Mouse (Mus musculus) G1E-ER4 (cell line): ENCODE measurements around the gene Pparg. TPM values are rescaled to one million over a fixed set of nuclear protein-coding genes. Genes with fewer than 3 reads are reported as not detected.

Experiments
- GATA1 ChIP-seq: IDR thresholded peaks from one replicate; pipeline ENCODE4 v1.8.0; 2012; ENCODE audit warnings: low read length, inconsistent platforms
- polyA plus RNA-seq: library from polyadenylated mRNA; stranded (reverse); fragments of >175 nt; gene quantifications from 2 replicates; pipeline ENCODE4 v1.2.3, GENCODE M21; 2012

The Pparg gene
- polyA plus RNA-seq, 1 experiment: not detected

- no peak for TF ChIP-seq GATA1
Observed at GRCm38 (mm10) chr6:115344101-115344500, 16.6 kb upstream of the Pparg start.

GRCm38 (mm10) chr6:115344513-115344912 lies 16.2 kb upstream of the Pparg start:
- TF ChIP-seq GATA1: no peak

- no peak for TF ChIP-seq GATA1
Observed at GRCm38 (mm10) chr6:115345013-115345412, 15.7 kb upstream of the Pparg start.

DNA sequence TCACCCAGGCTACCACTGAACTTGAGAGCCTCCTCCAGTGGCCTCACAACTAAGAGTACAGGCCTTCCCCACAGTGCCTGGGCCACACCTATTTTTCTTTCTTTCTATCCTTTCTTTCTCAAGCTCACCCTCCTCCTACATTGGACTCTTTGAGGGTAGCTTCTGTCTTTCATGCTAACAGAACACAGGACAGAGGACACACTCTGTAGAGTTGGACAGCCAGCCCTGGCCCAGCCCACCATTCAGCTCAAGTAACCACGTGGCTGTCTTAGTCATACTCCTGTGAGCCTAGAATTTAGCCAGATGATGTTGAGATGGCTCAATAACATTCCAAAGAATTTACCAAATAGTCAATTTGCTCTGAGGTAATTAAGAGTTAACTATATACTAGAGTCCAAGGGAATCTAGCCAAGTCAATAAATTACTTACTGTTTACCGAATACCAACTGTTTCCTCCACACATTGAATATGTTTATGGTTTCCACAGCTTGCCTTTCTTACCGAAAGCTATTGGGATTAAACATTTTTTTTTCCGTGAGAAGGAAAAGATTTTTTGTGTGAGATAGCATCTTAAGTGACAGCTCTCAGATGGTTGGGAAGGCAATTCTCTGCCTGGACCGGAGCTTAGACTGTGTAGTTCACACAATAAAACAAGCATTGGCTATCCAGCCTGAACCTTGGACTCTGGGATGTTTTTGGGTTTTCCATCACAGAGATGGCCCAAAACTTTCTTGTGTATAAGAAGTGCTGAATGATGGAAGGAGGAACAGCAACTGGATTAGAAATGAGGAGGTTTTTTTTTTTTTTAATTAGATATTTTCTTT lies 10.9 kb upstream of the Pparg start:
- no peak for TF ChIP-seq GATA1

- no peak for TF ChIP-seq GATA1
Observed at GRCm38 (mm10) chr6:115361606-115362462, 1.1 kb downstream of the Pparg start.

GRCm38 (mm10) chr6:115366869-115367610 lies 6.3 kb downstream of the Pparg start:
- no peak for TF ChIP-seq GATA1

- no peak for TF ChIP-seq GATA1
Observed at GRCm38 (mm10) chr6:115374871-115375852, 14.4 kb downstream of the Pparg start.

GRCm38 (mm10) chr6:115380596-115380995 lies 19.8 kb downstream of the Pparg start:
- TF ChIP-seq GATA1: no peak

DNA sequence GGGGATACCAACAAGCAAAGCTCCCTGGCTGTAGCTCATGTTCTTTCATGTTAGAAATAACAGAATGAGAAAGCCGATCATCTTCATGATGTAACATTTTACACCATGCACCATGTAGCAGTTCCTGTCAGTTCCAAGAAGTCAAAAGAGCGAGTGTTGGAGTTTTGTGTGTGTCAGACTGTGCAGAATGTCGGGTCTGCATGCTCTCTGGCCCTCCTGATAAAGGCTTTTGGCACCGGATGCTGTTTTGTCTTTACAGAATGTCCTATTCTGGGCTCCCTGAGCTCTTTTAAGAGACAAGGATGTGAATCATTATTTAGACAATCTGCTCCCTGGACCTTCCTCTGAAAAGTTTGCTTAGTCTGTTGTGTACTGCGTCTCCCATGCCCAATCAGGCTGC lies 22.0 kb downstream of the Pparg start:
- no peak for TF ChIP-seq GATA1

GRCm38 (mm10) chr6:115389945-115390540 lies 29.3 kb downstream of the Pparg start:
- TF ChIP-seq GATA1: no peak

- no peak for TF ChIP-seq GATA1
Observed at GRCm38 (mm10) chr6:115396911-115397310, 36.2 kb downstream of the Pparg start.

DNA sequence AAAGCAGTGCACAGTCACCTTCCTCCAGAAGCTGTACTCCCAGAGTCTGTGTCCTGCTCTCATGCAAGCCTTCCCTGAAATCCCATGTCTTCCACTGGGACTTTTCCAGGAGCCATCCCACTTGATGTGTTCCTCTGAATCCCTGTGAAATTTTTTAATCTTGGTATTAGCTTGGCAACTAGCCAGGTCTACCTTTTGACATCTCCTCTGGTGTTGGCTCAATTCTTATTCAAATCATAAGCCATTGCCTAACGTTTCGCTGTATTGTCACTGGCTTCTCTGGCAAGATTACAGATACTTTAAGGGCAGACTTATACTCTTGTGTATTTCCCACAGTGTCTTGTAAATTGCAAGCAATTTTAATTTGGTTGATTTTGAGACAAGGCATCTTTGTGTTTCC lies 43.6 kb downstream of the Pparg start:
- TF ChIP-seq GATA1: no peak

DNA sequence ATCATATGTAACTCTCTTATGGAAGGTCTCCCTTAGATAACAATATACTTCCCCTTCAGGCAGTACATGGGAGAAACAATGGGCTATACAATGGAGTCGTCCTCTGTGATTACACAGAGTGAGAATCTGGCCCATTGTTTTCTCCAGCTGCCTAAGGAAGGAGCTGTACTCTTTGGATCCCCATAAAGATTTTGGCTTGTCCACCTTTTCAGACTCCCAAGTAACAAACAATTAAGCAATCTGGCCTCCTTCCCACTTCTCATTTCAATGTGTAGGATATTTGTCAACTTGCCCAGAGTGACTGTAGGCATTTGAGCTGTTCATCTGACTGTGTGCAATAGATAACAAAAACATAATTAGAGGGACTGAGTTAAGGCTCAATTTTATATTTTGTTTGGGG lies 50.7 kb downstream of the Pparg start:
- TF ChIP-seq GATA1: no peak

GRCm38 (mm10) chr6:115418171-115418570 lies 57.4 kb downstream of the Pparg start:
- TF ChIP-seq GATA1: no peak
